Mouse (Mus musculus) heart, postnatal 14 days (tissue): ENCODE measurements at regions not wholly inside any gene's neighbourhood (a gene's known extent, or its start where the extent isn't known, plus 50 kb on each side); places are given as distances from the start of the nearest gene placed in this dataset.

Source experiments
- DNase-seq, 2 experiments: peaks; one replicate each; pipeline ENCODE4 v3.0.0; 2021 to 2022
- intact Hi-C: fragments of 180-260 bp; cut with DNase I; formaldehyde crosslinking; loops from one replicate; pipeline ENCODE4 v1.15.1; 2025

GRCm38 (mm10) chr8:15490774-15491173, 444.9 kb upstream of the BB014433 start:
- no peak for DNase-seq
- intact Hi-C loops = no loop called here

- intact Hi-C loops = no loop called here
- DNase-seq = no peak
Observed at GRCm38 (mm10) chr8:15487579-15487978, 441.7 kb upstream of the BB014433 start.

- DNase-seq = no peak
- intact Hi-C loops = no loop called here
Observed at GRCm38 (mm10) chr8:15470561-15470960, 424.7 kb upstream of the BB014433 start.

GRCm38 (mm10) chr8:15468540-15469476, 422.9 kb upstream of the BB014433 start:
- intact Hi-C loops = no loop called here
- no peak for DNase-seq

GRCm38 (mm10) chr8:15438546-15438945, 392.7 kb upstream of the BB014433 start:
- intact Hi-C loops = no loop called here
- peak; percentile 28 to 53 for DNase-seq

GRCm38 (mm10) chr8:15394722-15395115, 348.8 kb upstream of the BB014433 start:
- no peak for DNase-seq
- intact Hi-C loops = no loop called here

GRCm38 (mm10) chr8:15393936-15394721, 348.3 kb upstream of the BB014433 start:
- no peak for DNase-seq
- intact Hi-C loops = no loop called here

GRCm38 (mm10) chr8:15392056-15392455, 346.2 kb upstream of the BB014433 start:
- peak; percentile 18 to 23 for DNase-seq
- intact Hi-C loops = no loop called here

GRCm38 (mm10) chr8:15388791-15389190, 342.9 kb upstream of the BB014433 start:
- DNase-seq = no peak
- intact Hi-C loops = no loop called here

- intact Hi-C loops = no loop called here
- DNase-seq = no peak
Observed at GRCm38 (mm10) chr8:15367063-15367462, 321.2 kb upstream of the BB014433 start.

GRCm38 (mm10) chr8:15364546-15364945, 318.7 kb upstream of the BB014433 start:
- intact Hi-C loops = no loop called here
- no peak for DNase-seq

- intact Hi-C loops = no loop called here
- DNase-seq = no peak
Observed at GRCm38 (mm10) chr8:15344151-15344550, 298.3 kb upstream of the BB014433 start.

GRCm38 (mm10) chr8:15343616-15344015, 297.7 kb upstream of the BB014433 start:
- intact Hi-C loops = no loop called here
- no peak for DNase-seq

GRCm38 (mm10) chr8:15334532-15334931, 288.7 kb upstream of the BB014433 start:
- DNase-seq = no peak
- intact Hi-C loops = no loop called here

- DNase-seq = no peak
- intact Hi-C loops = no loop called here
Observed at GRCm38 (mm10) chr8:15327312-15327711, 281.4 kb upstream of the BB014433 start.

GRCm38 (mm10) chr8:15323421-15323820, 277.5 kb upstream of the BB014433 start:
- no peak for DNase-seq
- intact Hi-C loops = no loop called here

GRCm38 (mm10) chr8:15318082-15318816, 272.4 kb upstream of the BB014433 start:
- intact Hi-C loops = no loop called here
- no peak for DNase-seq

GRCm38 (mm10) chr8:15313481-15313880, 267.6 kb upstream of the BB014433 start:
- DNase-seq = no peak
- intact Hi-C loops = no loop called here

GRCm38 (mm10) chr8:15311509-15311908, 265.6 kb upstream of the BB014433 start:
- intact Hi-C loops = no loop called here

GRCm38 (mm10) chr8:15311045-15311444, 265.2 kb upstream of the BB014433 start:
- no peak for DNase-seq
- intact Hi-C loops = no loop called here

More at GRCm38 (mm10) chr8:15311509-15311908, 265.6 kb upstream of the BB014433 start:
- DNase-seq = no peak
